Mouse (Mus musculus) cortical plate, adult 2 months (tissue): ENCODE results near the gene Ube2e1. TPM values are rescaled to one million over a fixed set of nuclear protein-coding genes. Genes with fewer than 3 reads are reported as not detected.

Experiments
- H3K27ac ChIP-seq: fragments of 200-500 bp; 2 replicates; pipeline ENCODE4 v1.5.1; 2012; ENCODE audit warnings: low read length, control low read depth, inconsistent platforms; ENCODE audit not compliant: insufficient read depth
- H3K4me1 ChIP-seq: fragments of 200-500 bp; 2 replicates; pipeline ENCODE4 v1.6.1; 2011; ENCODE audit warnings: low read length; ENCODE audit not compliant: control insufficient read depth, insufficient read depth
- H3K4me3 ChIP-seq: fragments of 200-500 bp; 2 replicates; pipeline ENCODE4 v1.5.1; 2011; ENCODE audit warnings: mild to moderate bottlenecking, low read length, control low read depth; ENCODE audit not compliant: insufficient read depth
- CTCF ChIP-seq: fragments of 200-500 bp; IDR thresholded peaks from 2 replicates; pipeline ENCODE4 v1.5.1; 2011; ENCODE audit warnings: mild to moderate bottlenecking, control low read depth, low read length; ENCODE audit not compliant: insufficient read depth; ENCODE audit errors: extremely low read depth
- POLR2A ChIP-seq: fragments of 200-500 bp; IDR thresholded peaks from 2 replicates; pipeline ENCODE4 v1.6.1; 2011; ENCODE audit warnings: mild to moderate bottlenecking, low read length, control low read depth; ENCODE audit not compliant: insufficient read depth; ENCODE audit errors: extremely low read depth
- polyA plus RNA-seq: library from polyadenylated mRNA; depleted of rRNA; stranded (reverse); fragments of >200 nt; gene quantifications from 2 replicates; pipeline ENCODE4 v1.2.3, GENCODE M21; 2012

Gene Ube2e1
- polyA plus RNA-seq, 1 experiment, result 103 TPM

DNA sequence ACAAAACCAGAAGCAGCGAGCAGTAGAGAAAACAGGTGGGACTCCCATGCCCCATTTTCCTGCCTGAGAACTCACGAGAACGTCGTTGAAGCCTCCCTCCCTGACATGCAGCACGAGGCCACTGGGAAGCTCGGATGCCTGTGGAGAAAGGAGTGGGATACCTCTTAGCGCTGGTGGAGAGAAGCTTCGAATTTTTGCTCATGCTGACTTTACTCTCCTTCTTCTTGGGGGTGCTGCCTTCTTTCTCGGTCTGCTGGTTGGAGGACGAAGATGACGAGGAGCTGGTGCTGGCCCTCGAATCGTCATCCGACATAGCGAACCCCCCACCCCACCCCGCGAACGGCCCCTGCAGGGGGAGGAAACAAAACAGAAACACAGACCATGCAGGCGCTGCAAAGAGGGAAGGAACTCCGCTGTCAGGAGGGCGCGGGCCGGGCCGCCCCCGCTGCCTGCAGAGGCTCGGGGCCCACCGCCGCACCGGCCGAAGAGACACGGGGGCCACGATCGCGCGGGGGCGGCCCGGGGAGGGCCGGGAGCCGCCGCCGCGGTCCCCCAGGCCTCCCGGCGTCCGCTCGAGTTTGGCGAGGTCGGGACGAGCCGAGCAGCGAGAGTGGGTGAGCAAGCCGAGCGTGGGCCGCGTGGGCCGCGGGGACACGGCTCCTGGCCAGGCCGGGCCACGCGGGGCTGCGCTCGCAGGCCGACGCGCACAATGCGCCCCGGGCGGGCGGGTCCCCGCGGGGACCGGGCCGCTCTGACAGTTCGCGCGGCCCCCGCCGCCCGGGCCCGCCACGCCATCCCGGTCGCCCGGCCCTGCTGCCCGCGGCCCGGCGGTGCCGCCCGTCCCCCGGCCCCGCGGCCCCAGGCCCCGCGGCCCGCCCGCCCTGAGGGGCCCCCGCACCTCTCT lies 618 bp downstream of the Ube2e1 start:
- no peak for TF ChIP-seq CTCF
- no peak for TF ChIP-seq POLR2A
- Histone ChIP-seq H3K27ac (peak overlapping the region; percentile 2), H3K4me1 (peaks cover 3% of the 10 kb centered on the region), H3K4me3 (peak overlapping the region; percentile 56)

DNA sequence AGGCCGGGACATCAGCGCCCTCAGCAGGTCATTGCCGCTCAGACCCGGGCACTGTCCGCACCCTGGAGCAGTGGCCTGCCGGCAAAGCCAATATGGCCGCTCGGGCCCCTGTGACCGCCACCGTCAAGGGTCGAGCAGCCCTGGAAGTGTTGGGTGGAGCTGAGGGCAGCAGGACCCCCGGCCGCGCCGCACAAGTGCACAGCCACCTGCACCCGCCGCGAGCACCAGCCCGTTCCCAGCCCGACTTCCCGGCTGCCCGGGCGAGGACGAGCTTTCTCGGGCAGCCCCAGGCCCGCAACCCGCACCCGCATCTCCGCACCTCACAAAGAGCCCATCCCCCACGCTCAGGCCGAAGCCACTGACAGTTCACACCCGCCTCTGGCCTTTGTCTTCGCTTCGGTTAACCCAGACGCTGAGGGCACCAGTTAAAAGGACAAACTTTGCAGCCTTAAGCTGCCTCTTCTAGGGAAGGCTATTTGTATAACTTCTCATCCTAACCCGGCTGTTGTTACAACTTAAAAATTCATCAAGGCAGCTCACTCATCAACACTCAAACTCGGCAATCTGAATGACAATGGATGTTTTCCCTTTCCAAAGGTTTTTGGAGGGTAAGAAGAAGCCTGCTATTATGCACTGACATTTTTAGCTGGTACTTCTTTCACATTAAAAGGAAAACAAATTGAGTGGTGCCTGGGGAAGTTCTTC lies 4.5 kb downstream of the Ube2e1 start:
- Histone ChIP-seq H3K27ac (peak overlapping the region; percentile 84), H3K4me1 (peaks cover 3% of the 10 kb centered on the region), H3K4me3 (peak overlapping the region; percentile 55)
- no peak for TF ChIP-seq POLR2A
- TF ChIP-seq CTCF, result no peak

DNA sequence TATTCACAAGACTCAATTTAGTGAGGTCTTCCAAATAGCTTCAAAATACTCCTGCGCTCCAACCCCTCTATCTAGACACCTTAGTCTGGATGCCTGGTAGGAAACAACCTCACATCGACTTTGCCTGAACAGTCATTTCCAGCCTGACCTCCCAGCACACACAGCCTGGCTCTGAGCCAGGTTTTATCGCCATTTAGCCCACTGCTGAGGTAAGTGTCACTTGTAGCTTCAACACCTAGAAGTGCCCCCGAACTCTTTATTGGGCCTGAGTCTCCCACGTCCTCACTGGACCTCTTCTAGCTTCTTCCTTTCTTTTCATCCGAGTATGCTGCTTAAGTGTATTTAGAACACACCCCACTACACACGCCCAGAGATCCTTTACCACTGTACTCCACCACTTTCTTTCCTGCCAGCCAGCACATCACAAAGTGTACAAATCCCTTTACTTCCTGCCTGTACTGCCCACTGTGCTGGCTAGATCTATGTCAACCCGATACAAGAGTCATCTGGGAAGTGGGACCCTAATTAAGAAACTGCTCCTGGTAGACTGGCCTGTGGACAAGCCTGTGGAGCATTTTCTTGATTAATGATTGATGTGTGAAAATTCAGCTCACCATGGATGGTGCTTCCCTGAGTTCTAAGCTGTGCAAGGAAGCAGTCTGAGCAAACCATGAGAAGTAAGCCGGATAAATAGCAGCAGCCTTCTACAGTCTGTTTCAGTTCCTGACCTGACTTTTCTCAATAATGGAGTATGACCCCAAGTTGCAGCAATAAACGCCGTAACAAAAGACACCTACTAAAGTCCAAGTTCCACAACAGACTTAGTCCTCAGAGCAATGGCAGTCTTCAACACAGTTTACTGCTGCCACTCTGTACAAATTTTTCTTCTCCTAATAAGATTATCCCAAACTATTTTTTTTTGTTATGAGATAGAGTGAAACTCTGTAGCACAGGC lies 13.9 kb downstream of the Ube2e1 start:
- no peak overlapping the region for H3K4me3 ChIP-seq
- no peak overlapping the region for H3K27ac ChIP-seq
- TF ChIP-seq CTCF (no peak), POLR2A (no peak)
- no peaks in the 10 kb centered on the region; the same call in 1 of the 2 replicates for H3K4me1 ChIP-seq

DNA sequence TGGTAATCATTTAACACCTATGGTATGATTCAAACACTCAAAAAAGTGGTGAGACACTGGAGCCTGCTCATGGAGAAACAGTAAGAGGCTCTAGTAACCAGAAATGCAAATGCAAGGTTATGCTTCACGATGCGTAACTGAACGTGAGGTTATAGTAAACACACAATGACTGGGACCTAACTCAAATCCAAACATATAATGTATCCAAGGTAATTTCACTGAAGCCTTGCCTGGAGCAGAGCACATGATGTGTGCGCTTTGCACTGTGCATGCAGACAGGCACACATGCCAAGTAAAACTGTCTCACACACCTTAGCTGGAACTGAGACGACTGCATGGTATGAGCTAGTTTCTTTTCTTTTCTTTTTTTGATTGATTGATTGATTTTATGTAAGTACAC lies 27.5 kb downstream of the Ube2e1 start:
- Histone ChIP-seq H3K4me3 (no peak overlapping the region), H3K4me1 (peaks cover 3% of the 10 kb centered on the region), H3K27ac (no peak overlapping the region)
- TF ChIP-seq POLR2A (no peak), CTCF (no peak)

DNA sequence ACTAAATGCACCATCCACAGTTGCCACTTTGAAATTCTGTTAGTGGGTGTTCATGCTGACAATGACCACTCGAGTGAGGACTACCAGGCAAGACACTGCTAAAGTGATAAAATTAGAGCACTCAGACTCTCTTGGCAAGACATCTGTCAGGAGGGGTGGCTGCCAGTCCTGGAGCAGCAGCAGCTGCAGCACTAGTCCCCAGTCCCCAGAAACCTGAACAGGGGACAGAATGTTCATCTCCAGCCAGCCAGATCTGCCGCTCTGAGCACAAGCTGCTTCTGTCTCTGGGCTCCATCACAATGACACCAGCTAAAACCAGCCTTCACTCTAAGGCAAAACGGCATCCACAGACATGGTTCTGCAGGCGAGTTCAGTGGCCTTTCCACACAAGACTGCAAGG lies 28.4 kb downstream of the Ube2e1 start:
- no peak overlapping the region for H3K27ac ChIP-seq
- TF ChIP-seq CTCF (no peak), POLR2A (no peak)
- H3K4me1 ChIP-seq, result peaks cover 3% of the 10 kb centered on the region
- no peak overlapping the region for H3K4me3 ChIP-seq

DNA sequence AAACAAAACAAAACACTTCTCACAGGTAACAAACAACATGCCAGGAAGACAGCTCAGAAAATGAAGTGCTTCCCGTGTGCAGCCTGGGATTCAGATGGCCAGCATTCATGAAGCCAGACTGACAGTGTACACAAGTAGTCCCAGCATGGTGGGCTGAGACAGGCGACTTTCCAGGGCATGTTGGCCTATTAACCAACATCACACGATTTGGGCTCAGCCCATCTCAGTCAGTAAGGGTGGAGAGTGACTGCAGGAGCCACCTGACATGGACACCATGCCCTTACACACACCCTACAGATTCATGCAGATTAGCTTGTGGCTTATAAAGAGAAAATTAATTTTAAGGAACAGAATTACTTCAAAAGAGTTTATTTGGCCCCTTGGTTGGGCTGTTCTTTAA lies 28.9 kb downstream of the Ube2e1 start:
- H3K27ac ChIP-seq, result no peak overlapping the region

DNA sequence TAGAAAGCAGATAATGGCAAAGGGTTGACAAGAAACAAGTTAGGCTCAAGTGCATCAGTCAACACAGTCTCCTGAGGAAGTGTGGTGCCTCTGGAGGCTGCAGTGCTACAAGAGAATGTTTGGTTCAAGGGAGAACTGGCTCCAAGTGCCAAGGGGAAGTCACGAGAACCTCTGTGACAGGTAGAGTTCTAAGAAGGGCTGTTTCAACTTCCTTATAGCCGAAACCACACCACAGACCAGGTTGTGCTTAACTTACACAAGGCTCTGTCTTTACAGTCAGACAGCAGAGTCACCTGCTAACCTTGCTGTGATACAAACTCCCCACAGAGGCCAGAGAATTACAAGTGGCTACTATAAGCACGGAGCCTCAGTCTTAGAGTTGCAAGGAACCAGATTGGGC lies 30.1 kb downstream of the Ube2e1 start:
- peaks cover 3% of the 10 kb centered on the region for H3K4me1 ChIP-seq
- no peak overlapping the region for H3K4me3 ChIP-seq
- H3K27ac ChIP-seq, result no peak overlapping the region
- no peak for TF ChIP-seq CTCF
- TF ChIP-seq POLR2A, result no peak

More for the DNA sequence above, 28.9 kb downstream of the Ube2e1 start:
- no peak for TF ChIP-seq POLR2A
- TF ChIP-seq CTCF, result no peak
- no peak overlapping the region for H3K4me3 ChIP-seq
- H3K4me1 ChIP-seq, result peaks cover 3% of the 10 kb centered on the region

DNA sequence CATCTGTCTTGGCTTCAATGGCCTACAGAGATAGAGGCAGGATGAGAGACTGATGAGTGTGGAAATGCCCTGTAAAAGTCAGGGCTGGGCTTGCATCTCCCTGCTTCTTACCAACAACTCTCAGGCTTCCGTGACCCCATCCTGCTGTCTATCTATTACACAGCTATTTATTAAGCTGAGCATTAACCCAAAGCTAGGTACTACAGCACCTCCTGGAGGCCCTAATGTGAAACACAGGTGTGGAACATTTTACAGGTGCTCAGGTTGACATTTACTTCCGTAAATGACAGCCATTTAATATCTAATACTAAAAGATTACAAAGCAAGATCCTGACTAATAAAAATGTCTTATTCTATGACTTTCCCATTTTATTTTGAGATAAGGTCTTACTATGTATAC lies 31.0 kb downstream of the Ube2e1 start:
- H3K4me1 ChIP-seq, result peaks cover 3% of the 10 kb centered on the region
- H3K27ac ChIP-seq, result no peak overlapping the region
- H3K4me3 ChIP-seq, result no peak overlapping the region
- no peak for TF ChIP-seq CTCF

DNA sequence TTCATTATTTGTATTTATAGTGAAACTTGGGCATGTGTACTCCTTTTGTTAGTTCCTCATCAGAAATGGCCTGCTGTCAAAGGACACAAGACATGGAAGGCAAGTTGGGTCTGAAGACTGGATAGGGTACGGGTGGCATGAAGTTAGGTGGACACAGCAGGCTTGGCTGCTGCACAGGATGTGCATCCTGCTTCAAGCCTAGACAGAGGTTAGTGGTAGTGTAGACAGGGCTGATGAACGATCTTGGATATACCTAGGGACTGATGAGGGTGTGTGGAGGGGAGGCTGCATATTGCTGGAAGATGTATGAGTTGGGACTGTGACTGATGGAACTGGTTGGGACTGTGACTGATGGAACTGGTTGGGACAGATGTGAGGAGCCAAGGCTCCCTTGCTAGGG lies 32.8 kb downstream of the Ube2e1 start:
- Histone ChIP-seq H3K27ac (no peak overlapping the region), H3K4me3 (no peak overlapping the region), H3K4me1 (peaks cover 2% of the 10 kb centered on the region)
- TF ChIP-seq CTCF, result no peak
- TF ChIP-seq POLR2A, result no peak
